Mouse (Mus musculus) adrenal gland, adult 2 months (tissue): ENCODE measurements around the gene Atf6b. TPM values are rescaled to one million over a fixed set of nuclear protein-coding genes. Genes with fewer than 3 reads are reported as not detected.

Experiments used
- DNase-seq: peaks from one replicate; pipeline ENCODE4 v3.0.0; 2021
- polyA plus RNA-seq: library from polyadenylated mRNA; depleted of rRNA; stranded (reverse); fragments of >200 nt; gene quantifications from 2 replicates; pipeline ENCODE4 v1.2.3, GENCODE M21; 2012
- total RNA-seq, 2 experiments: library from RNA; stranded (reverse); gene quantifications; 2 replicates each; pipeline ENCODE4 v1.2.3; 2021

Atf6b gene
- total and polyA plus RNA-seq, 3 experiments, result 44.1 to 118 (median 53.2) TPM

GRCm38 (mm10) chr17:34670235-34670634 lies 23.3 kb downstream of the Atf6b start, which contains the start of gene Tnxb:
Gene Tnxb, plus strand, starts transcription at chr17:34670535.
- DNase-seq, result no peak

GRCm38 (mm10) chr17:34671151-34672066 lies 24.5 kb downstream of the Atf6b start:
- no peak for DNase-seq

DNA sequence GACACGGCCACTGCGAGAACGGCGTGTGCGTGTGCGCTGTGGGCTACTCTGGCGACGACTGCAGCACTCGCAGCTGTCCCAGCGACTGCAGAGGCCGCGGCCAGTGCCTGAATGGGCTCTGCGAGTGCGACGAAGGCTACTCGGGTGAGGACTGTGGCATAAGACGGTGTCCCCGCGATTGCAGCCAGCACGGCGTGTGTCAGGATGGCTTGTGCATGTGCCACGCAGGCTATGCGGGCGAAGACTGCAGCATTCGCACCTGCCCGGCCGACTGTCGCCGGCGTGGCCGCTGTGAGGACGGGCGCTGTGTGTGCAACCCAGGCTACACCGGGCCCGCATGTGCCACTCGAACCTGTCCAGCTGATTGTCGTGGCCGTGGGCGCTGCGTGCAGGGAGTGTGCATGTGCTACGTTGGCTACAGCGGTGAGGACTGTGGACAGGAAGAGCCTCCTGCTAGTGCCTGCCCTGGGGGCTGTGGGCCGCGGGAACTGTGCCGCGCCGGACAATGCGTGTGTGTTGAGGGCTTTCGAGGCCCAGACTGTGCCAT lies 25.4 kb downstream of the Atf6b start:
- no peak for DNase-seq

DNA sequence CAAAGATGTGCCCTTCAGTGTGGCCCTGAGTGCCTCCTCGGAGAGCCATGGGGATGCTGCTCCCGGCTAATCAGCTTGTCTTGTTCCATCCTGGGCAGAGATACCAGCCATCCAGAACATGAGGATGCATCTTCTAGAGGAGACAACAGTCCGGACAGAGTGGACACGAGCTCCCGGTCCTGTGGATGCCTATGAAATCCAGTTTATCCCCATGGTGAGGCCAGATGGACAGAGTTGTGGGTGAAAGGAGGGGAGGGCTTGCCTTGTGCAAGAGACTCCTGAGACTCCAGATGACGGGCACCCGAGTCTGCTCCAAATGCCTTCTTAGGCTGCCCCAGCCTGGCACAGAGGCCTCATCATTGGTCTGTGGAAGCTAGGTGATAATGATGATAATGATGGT lies 26.2 kb downstream of the Atf6b start:
- DNase-seq, result no peak

DNA sequence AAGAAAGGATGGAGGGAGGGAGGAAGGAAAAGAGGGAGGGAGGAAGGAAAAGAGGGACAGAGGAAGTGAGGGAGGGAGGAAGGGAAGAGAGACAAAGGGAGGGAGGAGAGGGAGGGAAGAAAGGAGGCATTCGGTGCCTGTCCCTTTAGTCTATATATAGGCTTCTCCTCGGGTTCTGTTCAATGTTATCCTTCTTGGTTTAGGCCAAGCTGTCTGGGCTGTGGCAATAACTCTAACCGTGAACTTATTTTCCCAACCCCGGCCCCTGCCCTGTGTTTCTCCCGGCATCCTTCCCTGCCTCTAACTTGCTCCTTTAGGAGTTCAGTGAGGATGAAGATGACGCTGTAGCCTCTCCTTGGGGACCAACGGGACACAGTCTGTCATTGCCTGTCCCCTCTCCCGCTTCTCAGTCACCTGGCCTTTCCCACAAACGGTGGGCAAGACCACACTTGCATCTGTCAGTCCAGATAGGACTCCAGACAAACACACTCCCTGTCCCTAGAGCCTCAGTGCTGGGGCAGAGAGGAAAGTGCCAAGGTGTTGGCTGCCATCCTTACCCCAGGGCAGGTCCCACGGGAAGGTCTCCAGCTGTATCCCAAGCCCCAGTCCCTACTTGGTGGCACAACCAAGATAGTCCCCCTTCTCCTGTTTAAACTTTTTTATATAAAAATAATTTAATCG lies 27.7 kb downstream of the Atf6b start:
- no peak for DNase-seq

DNA sequence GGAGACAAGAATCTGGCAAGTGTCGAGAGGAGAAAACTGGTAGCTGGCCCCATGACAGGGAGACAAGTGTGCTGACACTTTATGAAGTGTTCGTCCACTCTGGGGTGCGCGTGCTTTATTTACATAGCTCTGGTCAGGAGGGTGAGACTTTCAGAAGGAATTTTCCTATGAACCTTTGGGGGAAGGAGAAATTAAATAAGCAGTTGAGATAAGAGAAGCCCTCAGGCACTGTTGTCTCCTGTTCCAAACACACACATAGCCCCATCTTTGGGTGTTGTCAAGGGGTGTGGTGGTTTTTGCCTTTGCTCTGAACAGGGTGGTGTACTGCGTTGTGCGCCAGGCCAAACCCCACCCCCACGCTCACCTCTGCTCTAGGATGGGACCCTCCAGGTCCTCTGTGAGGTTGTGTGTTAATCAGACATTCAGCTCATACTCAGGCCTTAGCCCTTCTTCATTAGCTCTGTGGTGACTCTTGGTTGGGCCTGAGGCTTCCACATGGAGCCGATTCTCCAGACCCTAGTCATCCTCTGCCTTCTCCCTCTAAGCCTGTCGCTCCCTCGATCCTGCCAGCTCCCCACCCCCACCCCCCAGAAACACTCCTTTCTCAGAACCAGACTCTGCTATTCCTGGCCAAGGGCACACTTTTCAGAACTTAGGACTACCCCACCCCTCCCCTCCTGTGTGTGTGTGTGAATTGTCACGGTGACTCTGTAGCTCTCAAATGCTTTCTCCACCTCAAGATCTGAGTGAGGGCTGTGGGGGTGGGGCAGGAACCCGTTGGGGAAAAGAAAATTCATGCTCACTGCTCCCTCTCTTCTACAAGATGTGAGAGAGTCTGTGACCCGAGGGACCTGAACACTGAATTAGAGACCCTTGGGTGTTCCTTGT lies 28.5 kb downstream of the Atf6b start:
- no peak for DNase-seq

DNA sequence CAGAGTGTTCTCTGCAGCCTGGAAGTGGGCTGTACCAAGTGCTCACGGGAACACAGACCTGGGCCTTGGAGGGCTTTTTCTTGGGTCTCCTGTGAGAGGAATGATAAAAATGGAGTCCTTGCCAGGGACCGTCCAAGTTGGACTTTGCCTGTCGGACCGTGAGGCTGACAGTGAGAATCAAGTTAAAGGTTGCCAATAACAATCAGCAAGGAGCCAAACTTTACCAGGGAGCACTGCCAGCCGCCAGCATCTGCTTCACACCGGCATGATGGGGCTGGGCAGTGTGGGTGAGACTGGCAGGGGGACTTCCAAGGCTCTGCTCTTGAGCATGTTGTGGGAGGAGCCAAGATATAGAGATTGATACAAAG lies 29.1 kb downstream of the Atf6b start:
- no peak for DNase-seq

GRCm38 (mm10) chr17:34676671-34677070 lies 29.7 kb downstream of the Atf6b start:
- no peak for DNase-seq

DNA sequence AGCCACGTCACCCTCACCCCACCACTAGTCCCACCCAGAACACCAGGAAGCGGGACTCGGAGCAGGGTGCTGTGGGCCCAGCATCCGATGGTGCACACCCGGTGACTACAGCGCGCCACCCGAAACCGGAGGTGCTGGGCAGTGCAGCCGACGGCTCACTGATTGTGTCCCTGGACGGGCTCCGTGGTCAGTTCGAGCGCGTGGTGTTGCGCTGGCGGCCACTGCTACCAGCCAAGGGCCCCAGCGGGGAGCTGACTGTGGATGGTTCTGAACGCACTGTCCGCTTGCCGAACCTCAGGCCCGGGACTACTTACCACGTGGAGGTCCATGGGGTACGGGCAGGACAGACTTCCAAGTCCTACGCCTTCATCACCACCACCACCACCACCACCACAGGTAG lies 33.2 kb downstream of the Atf6b start:
- DNase-seq, result no peak

- DNase-seq, result no peak
These were observed 33.7 kb downstream of the Atf6b start for GRCm38 (mm10) chr17:34680621-34681020.

- DNase-seq, result peak; percentile 85
These were observed 34.2 kb downstream of the Atf6b start for GRCm38 (mm10) chr17:34681132-34681571.

DNA sequence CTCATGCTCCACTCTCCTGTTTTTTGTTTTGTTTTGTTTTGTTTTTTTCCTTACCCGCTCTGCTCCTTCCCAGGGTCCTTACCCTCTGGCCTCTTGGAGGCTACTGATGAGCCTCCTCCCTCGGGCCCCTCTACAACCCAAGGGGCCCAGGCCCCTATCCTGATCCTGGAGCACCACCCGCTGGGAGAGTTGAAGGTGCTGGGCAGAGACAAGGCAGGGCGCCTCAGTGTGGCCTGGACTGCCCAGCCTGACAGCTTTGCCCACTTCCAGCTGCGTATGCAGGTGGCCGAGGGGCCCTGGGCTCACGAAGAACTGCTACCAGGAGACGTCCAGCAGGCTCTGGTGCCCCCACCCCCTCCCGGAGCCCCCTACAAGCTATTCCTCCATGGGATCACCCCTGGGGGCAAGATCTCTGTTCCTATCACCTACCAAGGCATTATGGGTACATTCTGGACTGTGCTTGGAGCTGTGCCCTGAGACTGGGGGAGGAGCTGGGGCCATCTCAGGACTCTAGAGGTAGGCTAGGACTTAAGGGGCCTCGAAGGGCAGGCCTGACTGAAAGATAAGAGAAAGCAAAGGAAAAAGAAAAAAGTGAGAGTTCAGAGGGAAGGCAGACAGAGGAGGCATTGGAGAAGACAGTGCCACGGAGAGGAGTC lies 35.1 kb downstream of the Atf6b start:
- peak; percentile 30 for DNase-seq

DNA sequence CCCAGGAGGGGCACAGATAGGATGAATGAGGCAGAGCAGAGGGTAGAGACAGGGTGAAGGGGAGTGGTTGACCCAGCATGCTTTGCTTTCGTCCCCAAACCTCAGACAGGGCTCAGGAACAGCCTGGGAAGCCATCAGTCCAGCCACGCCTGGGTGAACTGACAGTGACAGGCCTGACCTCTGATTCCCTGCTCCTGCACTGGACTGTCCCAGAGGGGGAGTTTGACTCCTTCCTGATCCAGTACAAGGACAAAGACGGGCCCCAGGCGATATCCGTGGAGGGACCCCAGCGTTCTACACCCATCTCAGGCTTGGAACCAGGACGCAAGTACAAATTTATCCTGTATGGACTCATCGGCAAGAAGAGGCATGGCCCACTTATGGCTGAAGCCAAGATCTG lies 36.2 kb downstream of the Atf6b start:
- DNase-seq, result no peak

GRCm38 (mm10) chr17:34683686-34684220 lies 36.8 kb downstream of the Atf6b start:
- no peak for DNase-seq

GRCm38 (mm10) chr17:34684253-34684893 lies 37.4 kb downstream of the Atf6b start:
- peak; percentile 61 for DNase-seq

- peak; percentile 45 for DNase-seq
These were observed 38.5 kb downstream of the Atf6b start for GRCm38 (mm10) chr17:34685120-34686110.

GRCm38 (mm10) chr17:34688889-34689288 lies 41.9 kb downstream of the Atf6b start:
- no peak for DNase-seq

DNA sequence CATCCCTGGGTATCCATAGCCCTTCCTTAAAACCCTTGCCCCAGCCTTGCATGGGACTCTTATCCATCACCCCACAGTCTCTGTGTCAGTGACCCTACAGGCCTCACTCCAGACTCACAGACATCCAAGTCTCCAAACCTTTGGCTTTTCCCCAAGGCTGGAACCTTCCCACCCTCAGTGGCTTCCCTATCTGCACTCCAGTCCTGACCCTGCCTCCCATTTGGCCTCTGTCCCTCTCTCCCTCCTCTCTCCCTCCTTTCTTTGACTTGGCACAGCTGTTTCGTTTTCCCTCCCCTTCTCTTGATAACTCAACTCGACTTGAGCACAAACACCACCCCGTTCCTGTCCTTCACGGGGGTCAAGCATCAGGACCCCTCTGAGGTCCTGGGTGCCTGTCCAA lies 43.5 kb downstream of the Atf6b start:
- DNase-seq, result peak; percentile 54

GRCm38 (mm10) chr17:34692906-34693305 lies 46.0 kb downstream of the Atf6b start:
- peak; percentile 73 for DNase-seq
